Mouse (Mus musculus) kidney, adult 2 months (tissue): ENCODE measurements around the gene Sde2.

ENCODE experiments used
- CTCF ChIP-seq: fragments of 200-500 bp; conservative IDR thresholded peaks from 2 replicates; pipeline ENCODE4 v1.5.1; 2011; ENCODE audit warnings: low read depth, mild to moderate bottlenecking, control low read depth, low read length, moderate library complexity, mixed read lengths; ENCODE audit not compliant: insufficient read depth, insufficient read length
- POLR2A ChIP-seq: fragments of 200-500 bp; IDR thresholded peaks from one replicate; pipeline ENCODE4 v1.6.1; 2011; ENCODE audit warnings: low read depth, low read length, control low read depth

DNA sequence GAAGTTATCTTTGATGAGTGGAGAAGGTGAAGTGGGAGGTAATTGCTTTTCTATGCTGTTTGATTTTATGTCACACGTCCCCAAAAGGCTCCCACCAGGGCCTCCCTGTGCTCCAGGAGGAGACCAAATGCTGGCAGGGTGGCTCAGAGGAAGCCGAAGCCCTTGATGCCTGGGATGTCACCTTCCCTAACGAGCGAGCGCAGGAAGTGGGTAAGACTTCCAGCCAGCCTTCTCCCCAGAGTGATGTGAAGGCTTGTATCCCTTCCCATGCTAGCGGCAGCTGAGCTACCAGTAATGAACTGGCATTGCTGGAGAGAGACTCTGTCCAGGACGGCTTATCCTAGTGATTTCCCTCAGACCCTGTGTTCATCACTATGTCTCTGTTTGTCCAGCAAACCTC is 32.8 kb downstream of the Sde2 start:
- TF ChIP-seq CTCF = no peak
- no peak for TF ChIP-seq POLR2A
